Mouse (Mus musculus) liver, embryonic 13.5 days (tissue): ENCODE measurements around the gene Trpm3. TPM values are rescaled to one million over a fixed set of nuclear protein-coding genes. Genes with fewer than 3 reads are reported as not detected.

Source experiments
- ATAC-seq: fragments of 200-750 bp; cut with Nextera tagmentation; 2 replicates; pipeline ENCODE4 v1.8.0; 2017; ENCODE audit warnings: low read depth, mild to moderate bottlenecking, moderate number of reproducible peaks, moderate library complexity
- DNase-seq: peaks from one replicate; pipeline ENCODE4 v3.0.0; 2022
- H3K27ac ChIP-seq: fragments of 300-500 bp; sonication (generic); 2 replicates; pipeline ENCODE4 v1.5.1; 2015; ENCODE audit warnings: moderate library complexity, mild to moderate bottlenecking, inconsistent platforms
- H3K27me3 ChIP-seq: fragments of 300-500 bp; sonication (generic); 2 replicates; pipeline ENCODE4 v1.6.1; 2015; ENCODE audit warnings: mild to moderate bottlenecking, inconsistent platforms
- H3K36me3 ChIP-seq: fragments of 300-500 bp; sonication (generic); 2 replicates; pipeline ENCODE4 v1.6.1; 2015; ENCODE audit warnings: mild to moderate bottlenecking, inconsistent platforms
- H3K4me1 ChIP-seq: fragments of 300-500 bp; sonication (generic); replicated peaks from 2 replicates; pipeline ENCODE4 v1.6.1; 2015; ENCODE audit warnings: inconsistent platforms
- H3K4me2 ChIP-seq: fragments of 300-500 bp; sonication (generic); 2 replicates; pipeline ENCODE4 v1.6.1; 2015; ENCODE audit warnings: inconsistent platforms, mild to moderate bottlenecking, moderate library complexity
- H3K4me3 ChIP-seq: fragments of 300-500 bp; sonication (generic); replicated peaks from 2 replicates; pipeline ENCODE4 v1.5.1; 2015; ENCODE audit warnings: mild to moderate bottlenecking, inconsistent platforms
- H3K9ac ChIP-seq: fragments of 300-500 bp; sonication (generic); 2 replicates; pipeline ENCODE4 v1.6.1; 2015; ENCODE audit warnings: mild to moderate bottlenecking, inconsistent platforms
- H3K9me3 ChIP-seq: fragments of 300-500 bp; sonication (generic); replicated peaks from 2 replicates; pipeline ENCODE4 v1.6.1; 2016; ENCODE audit warnings: inconsistent platforms
- WGBS: fragments of 180-500 bp; shearing (Covaris S2); methylation state at CpG from one replicate; pipeline ENCODE4 v1.1.7; 2015; ENCODE audit not compliant: insufficient replicate concordance; 5-methylcytosine and 5-hydroxymethylcytosine counted together
- polyA plus RNA-seq: library from polyadenylated mRNA; unstranded; fragments of >200 nt; fragmentation: Nextera tagmentation; extraction: Ambion mirVana; gene quantifications from 2 replicates; pipeline ENCODE4 v1.2.1, GENCODE M21; 2015

Gene Trpm3
- polyA plus RNA-seq, 1 experiment from 2014 or later: 0.08 TPM

DNA sequence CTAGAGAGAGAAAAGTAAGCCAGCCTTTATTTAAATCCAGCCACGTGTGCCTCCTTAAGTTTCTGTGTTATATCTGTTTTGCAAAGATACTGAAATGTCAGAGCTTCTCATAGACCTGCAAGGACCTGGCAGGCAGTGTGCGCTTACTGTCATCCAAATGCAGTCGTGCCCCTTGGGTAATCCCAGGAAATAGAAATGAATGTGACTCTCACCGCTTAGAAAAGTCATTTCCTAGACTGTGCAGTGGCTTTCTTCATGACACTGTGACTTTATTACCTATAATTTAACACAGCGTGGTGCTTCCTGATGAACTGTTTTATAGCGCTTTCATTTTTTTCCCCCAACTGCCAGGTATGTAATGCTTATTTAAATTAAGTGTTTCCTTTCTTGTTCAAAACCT is 379.7 kb downstream of the Trpm3 start:
- no peak overlapping the region for H3K27ac ChIP-seq
- H3K9me3 ChIP-seq: no peaks in the 10 kb centered on the region
- 64% methylated on average over 6 of the region's 6 CpGs for WGBS
- H3K27me3 ChIP-seq: no peaks in the 10 kb centered on the region
- no peaks in the 10 kb centered on the region for H3K36me3 ChIP-seq
- H3K4me1 ChIP-seq: no peaks in the 10 kb centered on the region
- H3K4me2 ChIP-seq: no peak overlapping the region
- ATAC-seq (no peak), DNase-seq (no peak)
- H3K4me3 ChIP-seq: no peak overlapping the region
- no peak overlapping the region for H3K9ac ChIP-seq

DNA sequence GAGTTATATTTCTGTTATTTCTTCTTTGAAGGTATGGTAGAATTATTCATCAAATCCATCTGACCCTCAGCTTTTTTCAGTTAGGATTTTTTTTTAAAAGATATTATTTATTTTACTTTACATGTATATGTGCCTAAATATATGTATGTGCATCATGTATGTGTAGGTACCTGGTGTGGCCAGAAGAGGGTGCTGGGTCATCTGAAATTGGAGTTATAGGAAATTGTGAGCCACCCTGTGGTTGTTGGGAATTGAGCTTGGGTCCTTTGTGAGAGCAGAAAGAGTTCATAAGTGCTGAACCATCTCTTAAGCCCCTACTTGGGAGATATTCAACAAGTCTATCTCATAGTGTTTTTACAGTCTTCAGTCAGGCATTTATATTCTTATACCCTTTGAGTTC is 389.1 kb downstream of the Trpm3 start:
- no peak overlapping the region for H3K4me3 ChIP-seq
- no peak overlapping the region for H3K27ac ChIP-seq
- no peak overlapping the region for H3K4me2 ChIP-seq
- H3K4me1 ChIP-seq: no peaks in the 10 kb centered on the region
- no peaks in the 10 kb centered on the region for H3K27me3 ChIP-seq
- no peaks in the 10 kb centered on the region for H3K9me3 ChIP-seq
- H3K9ac ChIP-seq: no peak overlapping the region
- ATAC-seq (no peak), DNase-seq (no peak)
- H3K36me3 ChIP-seq: no peaks in the 10 kb centered on the region

DNA sequence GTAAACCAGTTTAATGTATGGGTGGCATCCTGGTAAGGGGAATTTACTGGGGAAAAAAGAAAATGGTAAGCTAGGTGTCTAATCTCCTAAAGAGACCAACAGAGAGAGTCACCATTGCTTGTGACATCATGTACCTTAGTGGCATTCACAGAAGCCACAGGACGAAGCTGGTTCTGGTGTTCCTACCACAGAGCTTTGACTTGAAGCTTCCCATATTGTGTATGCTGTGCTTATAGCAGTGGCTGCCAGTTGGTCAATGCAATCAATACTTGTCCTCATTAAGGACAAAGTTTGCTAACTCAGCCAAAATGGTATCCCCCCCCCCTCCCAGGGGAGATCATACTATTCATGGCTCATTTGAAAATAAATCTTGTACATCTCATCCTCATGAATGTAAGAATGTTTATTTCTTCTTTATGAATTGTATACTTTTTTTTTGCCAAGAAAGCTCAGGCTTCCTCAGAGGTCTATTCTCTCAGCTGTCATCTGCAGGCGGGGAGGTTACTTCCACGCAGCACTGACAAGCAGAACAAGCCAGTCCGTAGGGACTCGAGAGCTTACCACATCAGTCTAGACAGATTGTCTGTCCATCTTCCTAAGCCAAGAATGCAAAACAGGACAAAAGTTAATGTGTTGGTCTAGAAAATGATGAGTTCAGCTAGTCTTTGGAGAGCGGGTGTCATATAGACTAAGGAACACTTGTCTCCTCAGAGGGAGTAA is 404.3 kb downstream of the Trpm3 start:
- no peaks in the 10 kb centered on the region for H3K36me3 ChIP-seq
- no peak overlapping the region for H3K9ac ChIP-seq
- 74% methylated on average over 6 of the region's 6 CpGs for WGBS
- ATAC-seq (no peak), DNase-seq (no peak)
- H3K4me3 ChIP-seq: no peak overlapping the region
- H3K4me1 ChIP-seq: no peaks in the 10 kb centered on the region
- H3K4me2 ChIP-seq: no peak overlapping the region
- no peaks in the 10 kb centered on the region for H3K9me3 ChIP-seq
- H3K27me3 ChIP-seq: no peaks in the 10 kb centered on the region
- no peak overlapping the region for H3K27ac ChIP-seq

DNA sequence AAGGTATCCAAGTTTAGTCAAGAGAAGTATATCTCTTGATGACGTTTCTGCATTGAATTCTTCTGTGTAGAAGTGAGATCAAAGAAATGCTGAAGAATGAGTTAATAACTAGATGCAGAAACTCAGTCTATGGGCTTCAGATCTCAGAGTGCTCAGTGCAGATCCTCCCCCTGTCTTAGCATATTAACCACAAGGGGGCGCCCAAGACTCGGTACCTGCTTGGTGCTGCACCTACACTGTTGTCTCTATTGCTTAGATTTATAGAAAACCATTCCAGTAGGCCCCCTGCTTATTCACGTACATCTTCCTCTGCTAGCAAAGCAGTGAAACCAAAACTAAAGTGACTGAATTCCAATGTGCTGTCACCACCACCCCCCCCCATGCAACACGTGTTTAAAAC is 413.3 kb downstream of the Trpm3 start:
- 19% methylated on average over 5 of the region's 5 CpGs for WGBS
- no peaks in the 10 kb centered on the region for H3K9me3 ChIP-seq
- no peak overlapping the region for H3K4me3 ChIP-seq
- peak; percentile 7 for DNase-seq
- no peak for ATAC-seq
- no peaks in the 10 kb centered on the region for H3K27me3 ChIP-seq
- H3K9ac ChIP-seq: no peak overlapping the region
- no peaks in the 10 kb centered on the region for H3K4me1 ChIP-seq
- no peak overlapping the region for H3K4me2 ChIP-seq
- H3K27ac ChIP-seq: no peak overlapping the region
- no peaks in the 10 kb centered on the region for H3K36me3 ChIP-seq

GRCm38 (mm10) chr19:22554421-22554941 is 415.6 kb downstream of the Trpm3 start:
- H3K4me2 ChIP-seq: no peak overlapping the region
- H3K27ac ChIP-seq: no peak overlapping the region
- DNase-seq (no peak), ATAC-seq (no peak)
- H3K36me3 ChIP-seq: no peaks in the 10 kb centered on the region
- no peak overlapping the region for H3K4me3 ChIP-seq
- H3K9me3 ChIP-seq: no peaks in the 10 kb centered on the region
- no peaks in the 10 kb centered on the region for H3K27me3 ChIP-seq
- H3K4me1 ChIP-seq: no peaks in the 10 kb centered on the region
- WGBS: 34% methylated on average over 7 of the region's 7 CpGs
- no peak overlapping the region for H3K9ac ChIP-seq

DNA sequence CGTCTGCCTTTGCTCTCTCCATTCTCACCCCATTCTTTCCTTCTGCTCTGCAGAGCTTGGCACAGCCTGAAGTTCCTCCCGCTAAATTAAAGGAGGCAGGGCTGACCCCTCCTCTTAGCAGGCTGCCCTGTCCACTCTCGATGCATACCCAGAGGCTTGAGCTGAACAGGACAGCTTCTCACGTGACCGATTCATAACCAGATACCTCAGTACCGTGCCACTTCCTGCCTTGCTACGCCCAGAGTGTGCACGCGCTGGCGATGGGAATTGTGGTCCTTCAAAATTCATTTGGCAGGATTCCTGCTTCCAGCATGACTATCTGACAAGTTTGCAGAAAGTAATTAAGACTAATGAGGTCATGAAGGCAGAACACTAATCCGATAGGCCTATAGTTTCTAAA is 433.6 kb downstream of the Trpm3 start:
- no peak overlapping the region for H3K4me2 ChIP-seq
- no peak overlapping the region for H3K27ac ChIP-seq
- no peaks in the 10 kb centered on the region for H3K4me1 ChIP-seq
- H3K9me3 ChIP-seq: no peaks in the 10 kb centered on the region
- H3K36me3 ChIP-seq: no peaks in the 10 kb centered on the region
- no peak overlapping the region for H3K4me3 ChIP-seq
- WGBS: 76% methylated on average over 11 of the region's 11 CpGs
- ATAC-seq (no peak), DNase-seq (no peak)
- no peak overlapping the region for H3K9ac ChIP-seq
- H3K27me3 ChIP-seq: no peaks in the 10 kb centered on the region

GRCm38 (mm10) chr19:22572849-22573248 is 434.0 kb downstream of the Trpm3 start:
- ATAC-seq (no peak), DNase-seq (no peak)
- H3K27ac ChIP-seq: no peak overlapping the region
- no peaks in the 10 kb centered on the region for H3K27me3 ChIP-seq
- no peak overlapping the region for H3K9ac ChIP-seq
- H3K4me1 ChIP-seq: no peaks in the 10 kb centered on the region
- H3K4me2 ChIP-seq: no peak overlapping the region
- H3K36me3 ChIP-seq: no peaks in the 10 kb centered on the region
- H3K4me3 ChIP-seq: no peak overlapping the region
- H3K9me3 ChIP-seq: no peaks in the 10 kb centered on the region
- WGBS: 61% methylated on average over 2 of the region's 2 CpGs

- no peaks in the 10 kb centered on the region for H3K9me3 ChIP-seq
- H3K27me3 ChIP-seq: no peaks in the 10 kb centered on the region
- DNase-seq (no peak), ATAC-seq (no peak)
- H3K4me2 ChIP-seq: no peak overlapping the region
- 29% methylated on average over 4 of the region's 4 CpGs for WGBS
- no peak overlapping the region for H3K9ac ChIP-seq
- no peak overlapping the region for H3K27ac ChIP-seq
- H3K36me3 ChIP-seq: no peaks in the 10 kb centered on the region
- H3K4me1 ChIP-seq: no peaks in the 10 kb centered on the region
- no peak overlapping the region for H3K4me3 ChIP-seq
Observed at GRCm38 (mm10) chr19:22582120-22582745, 443.4 kb downstream of the Trpm3 start.

DNA sequence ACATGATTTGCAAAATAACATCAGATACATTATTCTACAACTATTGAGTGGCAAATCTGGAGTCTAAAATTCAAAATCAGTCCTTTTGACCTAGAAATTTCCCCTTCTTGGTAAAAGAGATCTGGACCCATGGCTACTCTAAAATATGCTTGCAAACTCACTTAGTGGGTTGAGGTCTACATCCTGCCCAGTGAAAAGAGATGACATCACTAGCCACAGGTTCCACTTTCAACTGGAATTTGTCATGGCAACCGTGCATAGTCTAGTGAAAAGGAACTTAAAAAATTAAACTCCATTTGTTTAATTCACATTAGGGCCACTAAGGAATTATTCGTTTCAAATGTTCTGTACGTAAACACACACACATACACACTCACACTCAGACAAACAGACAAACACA is 455.6 kb downstream of the Trpm3 start:
- 49% methylated on average over 3 of the region's 3 CpGs for WGBS
- DNase-seq: no peak
- Histone ChIP-seq H3K4me3 (no peak overlapping the region), H3K27me3 (no peaks in the 10 kb centered on the region), H3K27ac (no peak overlapping the region), H3K4me2 (no peak overlapping the region), H3K4me1 (no peaks in the 10 kb centered on the region), H3K9me3 (no peaks in the 10 kb centered on the region), H3K36me3 (no peaks in the 10 kb centered on the region), H3K9ac (no peak overlapping the region)
- no peak for ATAC-seq

DNA sequence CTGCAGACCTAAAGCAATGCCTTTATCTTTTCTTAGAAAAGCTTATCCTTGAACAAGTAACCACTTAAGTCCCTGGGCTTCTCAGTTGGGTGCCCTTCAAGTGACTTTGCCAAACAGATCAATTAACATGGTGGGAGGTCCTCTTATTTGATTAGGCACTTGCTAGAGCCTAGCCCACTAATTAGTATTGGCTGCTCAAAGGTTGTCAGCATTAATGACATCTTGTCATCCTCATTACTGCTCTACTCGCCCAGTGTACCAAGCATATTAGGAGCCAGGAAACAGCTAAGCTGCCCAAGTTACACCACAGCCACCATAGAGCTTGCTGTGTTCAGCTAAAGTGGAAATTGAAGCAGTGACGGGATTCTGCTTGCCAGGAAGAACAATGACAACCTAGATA is 456.4 kb downstream of the Trpm3 start:
- H3K36me3 ChIP-seq: no peaks in the 10 kb centered on the region
- H3K27ac ChIP-seq: no peak overlapping the region
- 53% methylated on average over 2 of the region's 2 CpGs for WGBS
- no peak overlapping the region for H3K9ac ChIP-seq
- no peak for DNase-seq
- no peak overlapping the region for H3K4me2 ChIP-seq
- H3K4me3 ChIP-seq: no peak overlapping the region
- H3K9me3 ChIP-seq: no peaks in the 10 kb centered on the region
- ATAC-seq: no peak
- H3K4me1 ChIP-seq: no peaks in the 10 kb centered on the region
- no peaks in the 10 kb centered on the region for H3K27me3 ChIP-seq

GRCm38 (mm10) chr19:22596715-22597114 is 457.9 kb downstream of the Trpm3 start:
- Histone ChIP-seq H3K9ac (no peak overlapping the region), H3K9me3 (no peaks in the 10 kb centered on the region), H3K27me3 (no peaks in the 10 kb centered on the region), H3K4me3 (no peak overlapping the region), H3K4me2 (no peak overlapping the region), H3K4me1 (no peaks in the 10 kb centered on the region), H3K27ac (no peak overlapping the region), H3K36me3 (no peaks in the 10 kb centered on the region)
- DNase-seq (no peak), ATAC-seq (no peak)
- WGBS: 37% methylated on average over 3 of the region's 3 CpGs

DNA sequence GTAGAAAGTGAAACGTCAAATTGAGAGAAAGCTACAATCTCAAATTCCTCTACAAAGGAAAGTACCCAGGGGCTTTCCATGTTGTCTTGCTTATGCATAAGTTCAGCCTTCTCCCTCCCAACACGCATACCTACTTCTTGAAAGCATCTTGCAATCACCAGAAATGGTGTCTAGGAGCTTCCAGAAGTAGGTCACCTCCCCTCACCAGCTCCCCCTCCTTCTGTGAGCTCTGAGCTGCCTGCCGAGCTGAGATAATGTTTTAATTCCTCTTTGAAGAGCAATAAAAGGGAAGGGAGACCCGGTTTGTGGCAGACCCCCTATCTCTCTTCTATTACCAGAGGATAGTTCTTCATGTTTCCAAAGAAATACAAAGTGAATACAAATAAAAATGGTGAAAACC is 465.5 kb downstream of the Trpm3 start:
- no peaks in the 10 kb centered on the region for H3K36me3 ChIP-seq
- no peak overlapping the region for H3K9ac ChIP-seq
- no peaks in the 10 kb centered on the region for H3K9me3 ChIP-seq
- no peak for ATAC-seq
- no peak for DNase-seq
- WGBS: 14% methylated on average over 4 of the region's 4 CpGs
- H3K4me1 ChIP-seq: no peaks in the 10 kb centered on the region
- H3K27me3 ChIP-seq: no peaks in the 10 kb centered on the region
- H3K4me3 ChIP-seq: no peak overlapping the region
- H3K27ac ChIP-seq: no peak overlapping the region
- no peak overlapping the region for H3K4me2 ChIP-seq
